18 mouse cellular contexts compared by ENCODE assay signal in genomic region chr1:167011301-167011700, GRCm38 (mm10). TPM values are rescaled to one million over a fixed set of nuclear protein-coding genes. Genes with fewer than 3 reads are reported as not detected.
A peak's percentile ranks its signal among the peaks of the same experiment; 100 is the strongest.
DNase-seq lines count a peak whose midpoint lies in the region; TF ChIP-seq lines count a peak whose summit lies in the region.
"Had no signal": no experiment of that assay in that cellular context is flagged by ENCODE, and none has a peak within 500 bp of the region (broad histone marks: within the 10 kb centered on the region; RNA-seq: fewer than 3 reads in every experiment).

No protein-coding gene starts in this region.

- intact Hi-C loops in gastrocnemius, adult 2 months (cut with DNase I) = no loop called here

- no peak for TF ChIP-seq CTCF in gastrocnemius, adult 2 months (IDR thresholded peaks at IDR 0.05)

- no peak overlapping the region for H3K27ac ChIP-seq in gastrocnemius, adult 2 months
- H3K27ac ChIP-seq: forebrain, embryonic 12.5 days; intestine, embryonic 15.5 days; limb, embryonic 10.5 days; neural tube, embryonic 13.5 days had no signal

- DNase-seq in gastrocnemius, adult 2 months = peak; percentile 67
- DNase-seq in gastrocnemius, postnatal 10 days = no peak
- DNase-seq in kidney, postnatal 10 days = peak; percentile 60
- DNase-seq in kidney, postnatal 25 days = no peak
- DNase-seq in embryo, embryonic 10 days (ENCODE audit: low spot score) = peak; percentile 69
- DNase-seq in mesoderm, embryonic 11.5 days (ENCODE audit: low read depth, low spot score) = peak; percentile 54
- no peak for DNase-seq in layer of hippocampus, postnatal 36 days
- DNase-seq in yolk sac, embryonic 10.5 days (ENCODE audit: low spot score) = no peak
- DNase-seq: adrenal gland, postnatal 25 days; cerebellum, adult 11 months; cerebellum, postnatal 10 days; liver, postnatal 0 days; lung, postnatal 14 days; thymus, postnatal 36 days had no signal

- H3K4me3 ChIP-seq in gastrocnemius, adult 2 months = no peak overlapping the region
- H3K4me3 ChIP-seq: forebrain, embryonic 12.5 days; intestine, embryonic 15.5 days; limb, embryonic 10.5 days; neural tube, embryonic 13.5 days had no signal

RNA-seq across cellular contexts. Expression of gene Fam78b, which starts 10.1 kb away (rescaled TPM):
- total RNA-seq in gastrocnemius, adult 2 months (2021) = 1 to 10 TPM; 2.6 to 3.4 TPM
- total RNA-seq in gastrocnemius, postnatal 10 days (2021) = 1 to 10 TPM; 1.8 to 3.8 TPM
- 10 to 100 TPM; 24.5 to 26.9 TPM for total RNA-seq in layer of hippocampus, postnatal 36 days (2021)

Comparison
In these comparisons a context has a peak if more than half of its experiments do, and no peak if none do; other contexts are left out.
1. DNase-seq: peak in gastrocnemius, adult 2 months (single experiment), kidney, postnatal 10 days (single experiment), embryo, embryonic 10 days (single experiment) and mesoderm, embryonic 11.5 days (single experiment); none in gastrocnemius, postnatal 10 days (single experiment), kidney, postnatal 25 days (0 of 2), layer of hippocampus, postnatal 36 days (0 of 2) and yolk sac, embryonic 10.5 days (single experiment).
2. RNA of gene Fam78b, which starts 10.1 kb away (total RNA-seq): 24.5 to 26.9 TPM in layer of hippocampus, postnatal 36 days; 1.8 to 3.8 TPM in gastrocnemius, postnatal 10 days and 2.6 to 3.4 TPM in gastrocnemius, adult 2 months; every median in the first group is over 4 times any median in the second.